Mouse (Mus musculus): ENCODE results near the gene Gpc6.

DNA sequence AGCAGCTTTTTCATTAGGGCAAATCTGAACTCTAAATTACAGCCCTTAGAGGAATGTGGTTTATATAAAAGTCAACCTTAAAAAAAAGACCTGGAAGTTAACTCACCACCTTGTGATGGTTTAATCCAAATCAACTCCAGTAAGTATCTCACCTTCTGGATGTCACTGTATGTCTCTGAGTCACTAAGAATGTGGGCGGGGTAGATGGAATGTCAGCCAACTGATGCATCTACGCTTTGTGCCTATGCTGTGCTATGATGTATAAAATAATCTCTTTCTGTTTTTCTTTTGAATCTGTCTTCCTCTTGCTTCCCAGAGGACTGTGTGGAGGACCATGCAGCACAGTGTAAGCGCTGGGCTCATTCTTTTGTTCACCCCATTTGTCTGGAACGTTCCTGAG lies 966.9 kb downstream of the Gpc6 start:
- no peak for TF ChIP-seq CTCF (IDR thresholded peaks at IDR 0.05; ENCODE audit: low read depth)
- no peak for TF ChIP-seq EP300 (optimal IDR thresholded peaks at IDR 0.05)

Measured in stomach, postnatal 0 days (tissue).